Mouse (Mus musculus) lung, adult 2 months (tissue): ENCODE measurements around the gene Ddx42.

Experiments used
- CTCF ChIP-seq: fragments of 200-500 bp; IDR thresholded peaks from 2 replicates; pipeline ENCODE4 v1.5.1; 2011; ENCODE audit warnings: mild to moderate bottlenecking, low read length, control low read depth; ENCODE audit not compliant: insufficient read depth
- POLR2A ChIP-seq: fragments of 200-500 bp; IDR thresholded peaks from 2 replicates; pipeline ENCODE4 v1.6.1; 2011; ENCODE audit warnings: low read depth, mild to moderate bottlenecking, control low read depth, low read length, borderline replicate concordance; ENCODE audit errors: extremely low read depth

GRCm38 (mm10) chr11:106274971-106275411 is 58.3 kb downstream of the Ddx42 start:
- TF ChIP-seq CTCF (no peak), POLR2A (no peak)
